Mouse (Mus musculus): ENCODE measurements around the gene Arhgap22. TPM values are rescaled to one million over a fixed set of nuclear protein-coding genes. Genes with fewer than 3 reads are reported as not detected.

Arhgap22 gene
- polyA plus RNA-seq, 1 experiment from 2014 or later: 4.9 TPM

- under 1% methylated on average over 30 of the region's 30 CpGs for WGBS
- H3K4me1 ChIP-seq: peaks cover 41% of the 10 kb centered on the region
- no peak overlapping the region for H3K27ac ChIP-seq (replicated peaks)
- peaks cover 58% of the 10 kb centered on the region for H3K27me3 ChIP-seq (replicated peaks; ENCODE audit: low read depth, poor library complexity, severe bottlenecking)
- no peaks in the 10 kb centered on the region for H3K9me3 ChIP-seq
- no peaks in the 10 kb centered on the region for H3K36me3 ChIP-seq (replicated peaks)
- peak; percentile 60 for DNase-seq (ENCODE audit: low spot score)
- peak overlapping the region; percentile 56 for H3K4me3 ChIP-seq
Measured at GRCm38 (mm10) chr14:33250215-33250939, 36.6 kb downstream of the Arhgap22 start.

- DNase-seq (ENCODE audit: low spot score): peak; percentile 13
- Histone ChIP-seq H3K27me3 (replicated peaks; ENCODE audit: low read depth, poor library complexity, severe bottlenecking) (peaks cover 58% of the 10 kb centered on the region), H3K9me3 (no peaks in the 10 kb centered on the region), H3K4me3 (peak overlapping the region; percentile 56), H3K36me3 (replicated peaks) (no peaks in the 10 kb centered on the region), H3K4me1 (peaks cover 37% of the 10 kb centered on the region), H3K27ac (replicated peaks) (no peak overlapping the region)
- WGBS: 5% methylated on average over 13 of the region's 13 CpGs
Measured at GRCm38 (mm10) chr14:33250956-33251745, 37.3 kb downstream of the Arhgap22 start.

GRCm38 (mm10) chr14:33258256-33258655 is 44.4 kb downstream of the Arhgap22 start:
- Histone ChIP-seq H3K4me3 (no peak overlapping the region), H3K4me1 (no peaks in the 10 kb centered on the region), H3K9me3 (no peaks in the 10 kb centered on the region), H3K27ac (replicated peaks) (no peak overlapping the region), H3K36me3 (replicated peaks) (no peaks in the 10 kb centered on the region), H3K27me3 (replicated peaks; ENCODE audit: low read depth, poor library complexity, severe bottlenecking) (0 out of 2 replicates have a peak, but pooled peaks cover 5% of the 10 kb centered on the region)
- 89% methylated on average over 5 of the region's 5 CpGs for WGBS
- no peak for DNase-seq (ENCODE audit: low spot score)

- Histone ChIP-seq H3K9me3 (0 out of 2 replicates have a peak, but pooled peaks cover 3% of the 10 kb centered on the region), H3K4me1 (no peaks in the 10 kb centered on the region), H3K27me3 (replicated peaks; ENCODE audit: low read depth, poor library complexity, severe bottlenecking) (no peaks in the 10 kb centered on the region), H3K27ac (replicated peaks) (no peak overlapping the region), H3K4me3 (no peak overlapping the region), H3K36me3 (replicated peaks) (no peaks in the 10 kb centered on the region)
- no peak for DNase-seq (ENCODE audit: low spot score)
- 88% methylated on average over 6 of the region's 6 CpGs for WGBS
Measured at GRCm38 (mm10) chr14:33260131-33260530, 46.3 kb downstream of the Arhgap22 start.

- Histone ChIP-seq H3K27ac (replicated peaks) (no peak overlapping the region), H3K4me3 (no peak overlapping the region), H3K4me1 (no peaks in the 10 kb centered on the region), H3K36me3 (replicated peaks) (no peaks in the 10 kb centered on the region), H3K27me3 (replicated peaks; ENCODE audit: low read depth, poor library complexity, severe bottlenecking) (no peaks in the 10 kb centered on the region), H3K9me3 (0 out of 2 replicates have a peak, but pooled peaks cover 3% of the 10 kb centered on the region)
- DNase-seq (ENCODE audit: low spot score): no peak
- 93% methylated on average over 13 of the region's 13 CpGs for WGBS
Measured at GRCm38 (mm10) chr14:33264795-33265194, 51.0 kb downstream of the Arhgap22 start.

GRCm38 (mm10) chr14:33276240-33276639 is 62.4 kb downstream of the Arhgap22 start:
- Histone ChIP-seq H3K4me1 (peaks cover 14% of the 10 kb centered on the region), H3K27ac (replicated peaks) (no peak overlapping the region), H3K9me3 (no peaks in the 10 kb centered on the region), H3K36me3 (replicated peaks) (no peaks in the 10 kb centered on the region), H3K4me3 (no peak overlapping the region), H3K27me3 (replicated peaks; ENCODE audit: low read depth, poor library complexity, severe bottlenecking) (no peaks in the 10 kb centered on the region)
- 80% methylated on average over 2 of the region's 2 CpGs for WGBS
- no peak for DNase-seq (ENCODE audit: low spot score)

- H3K9me3 ChIP-seq: no peaks in the 10 kb centered on the region
- WGBS: 84% methylated on average over 2 of the region's 2 CpGs
- no peak overlapping the region for H3K27ac ChIP-seq (replicated peaks)
- no peaks in the 10 kb centered on the region for H3K27me3 ChIP-seq (replicated peaks; ENCODE audit: low read depth, poor library complexity, severe bottlenecking)
- DNase-seq (ENCODE audit: low spot score): no peak
- H3K4me3 ChIP-seq: no peak overlapping the region
- peaks cover 14% of the 10 kb centered on the region for H3K4me1 ChIP-seq
- H3K36me3 ChIP-seq (replicated peaks): no peaks in the 10 kb centered on the region
Measured at GRCm38 (mm10) chr14:33278374-33278773, 64.5 kb downstream of the Arhgap22 start.

- no peaks in the 10 kb centered on the region for H3K36me3 ChIP-seq (replicated peaks)
- WGBS: 92% methylated on average over 2 of the region's 2 CpGs
- H3K4me3 ChIP-seq: no peak overlapping the region
- H3K4me1 ChIP-seq: 0 out of 2 replicates have a peak, but pooled peaks cover 5% of the 10 kb centered on the region
- no peaks in the 10 kb centered on the region for H3K27me3 ChIP-seq (replicated peaks; ENCODE audit: low read depth, poor library complexity, severe bottlenecking)
- no peak for DNase-seq (ENCODE audit: low spot score)
- no peaks in the 10 kb centered on the region for H3K9me3 ChIP-seq
- peak overlapping the region; percentile 19; the same call in 1 of the 2 replicates for H3K27ac ChIP-seq (replicated peaks)
Measured at GRCm38 (mm10) chr14:33280921-33281320, 67.1 kb downstream of the Arhgap22 start.

- Histone ChIP-seq H3K27ac (replicated peaks) (no peak overlapping the region), H3K27me3 (replicated peaks; ENCODE audit: low read depth, poor library complexity, severe bottlenecking) (no peaks in the 10 kb centered on the region), H3K4me3 (no peak overlapping the region), H3K9me3 (no peaks in the 10 kb centered on the region), H3K4me1 (0 out of 2 replicates have a peak, but pooled peaks cover 5% of the 10 kb centered on the region), H3K36me3 (replicated peaks) (no peaks in the 10 kb centered on the region)
- 89% methylated on average over 4 of the region's 4 CpGs for WGBS
- DNase-seq (ENCODE audit: low spot score): no peak
Measured at GRCm38 (mm10) chr14:33282447-33282846, 68.6 kb downstream of the Arhgap22 start.

GRCm38 (mm10) chr14:33287920-33288319 is 74.1 kb downstream of the Arhgap22 start:
- DNase-seq (ENCODE audit: low spot score): no peak

GRCm38 (mm10) chr14:33290038-33290437 is 76.2 kb downstream of the Arhgap22 start:
- Histone ChIP-seq H3K9me3 (no peaks in the 10 kb centered on the region), H3K36me3 (replicated peaks) (no peaks in the 10 kb centered on the region), H3K27me3 (replicated peaks; ENCODE audit: low read depth, poor library complexity, severe bottlenecking) (no peaks in the 10 kb centered on the region), H3K27ac (replicated peaks) (no peak overlapping the region), H3K4me1 (no peaks in the 10 kb centered on the region), H3K4me3 (no peak overlapping the region)
- no peak for DNase-seq (ENCODE audit: low spot score)
- 79% methylated on average over 9 of the region's 9 CpGs for WGBS

More at GRCm38 (mm10) chr14:33287920-33288319, 74.1 kb downstream of the Arhgap22 start:
- no peaks in the 10 kb centered on the region for H3K27me3 ChIP-seq (replicated peaks; ENCODE audit: low read depth, poor library complexity, severe bottlenecking)
- H3K4me3 ChIP-seq: no peak overlapping the region
- H3K36me3 ChIP-seq (replicated peaks): no peaks in the 10 kb centered on the region
- 78% methylated on average over 4 of the region's 4 CpGs for WGBS
- no peaks in the 10 kb centered on the region for H3K9me3 ChIP-seq
- H3K27ac ChIP-seq (replicated peaks): no peak overlapping the region
- H3K4me1 ChIP-seq: no peaks in the 10 kb centered on the region

GRCm38 (mm10) chr14:33294488-33294887 is 80.7 kb downstream of the Arhgap22 start:
- H3K36me3 ChIP-seq (replicated peaks): no peaks in the 10 kb centered on the region
- no peak for DNase-seq (ENCODE audit: low spot score)
- no peaks in the 10 kb centered on the region for H3K9me3 ChIP-seq
- H3K27ac ChIP-seq (replicated peaks): no peak overlapping the region
- H3K27me3 ChIP-seq (replicated peaks; ENCODE audit: low read depth, poor library complexity, severe bottlenecking): 0 out of 2 replicates have a peak, but pooled peaks cover 4% of the 10 kb centered on the region
- H3K4me1 ChIP-seq: peaks cover 6% of the 10 kb centered on the region
- 58% methylated on average over 1 of the region's 1 CpGs for WGBS
- H3K4me3 ChIP-seq: no peak overlapping the region

Data from embryonic facial prominence, embryonic 10.5 days (tissue).